Mouse (Mus musculus): ENCODE data around the gene Rhox3a2.
"Not testable (repeated sequence)": the region's sequence is repeated elsewhere in the genome, so short reads cannot be mapped to it uniquely, and the experiment has no call there.

Rhox3a2 gene

GRCm38 (mm10) chrX:37379728-37380127 is at the start of gene Rhox3a2:
TSS of gene Rhox3a2 (plus strand) at chrX:37380028.
- DNase-seq (ENCODE audit: low spot score), result not testable (repeated sequence)

GRCm38 (mm10) chrX:37390548-37390947 is 10.7 kb downstream of the Rhox3a2 start, which contains the start of gene Rhox4a2:
TSS of gene Rhox4a2 (plus strand) at chrX:37390848.
- DNase-seq (ENCODE audit: low spot score), result not testable (repeated sequence)

GRCm38 (mm10) chrX:37411767-37412166 is 31.9 kb downstream of the Rhox3a2 start, which contains the start of gene Rhox2b:
TSS of gene Rhox2b (plus strand) at chrX:37412067.
- not testable (repeated sequence) for DNase-seq (ENCODE audit: low spot score)

GRCm38 (mm10) chrX:37432194-37432593 is 52.4 kb downstream of the Rhox3a2 start, which contains the start of gene Rhox4b:
TSS of gene Rhox4b (plus strand) at chrX:37432494.
- DNase-seq (ENCODE audit: low spot score), result not testable (repeated sequence)
